Mouse (Mus musculus) forebrain, embryonic 16.5 days (tissue): ENCODE measurements at regions not wholly inside any gene's neighbourhood (a gene's known extent, or its start where the extent isn't known, plus 50 kb on each side); places are given as distances from the start of the nearest gene placed in this dataset.

Source experiments
- ATAC-seq: fragments of 200-750 bp; cut with Nextera tagmentation; 2 replicates; pipeline ENCODE4 v1.8.0; 2017; ENCODE audit warnings: mild to moderate bottlenecking, moderate library complexity
- H3K27ac ChIP-seq: fragments of 300-500 bp; sonication (generic); 2 replicates; pipeline ENCODE4 v1.5.1; 2014; ENCODE audit warnings: low read length, control low read depth
- H3K27me3 ChIP-seq: fragments of 300-500 bp; sonication (generic); replicated peaks from 2 replicates; pipeline ENCODE4 v1.6.1; 2014; ENCODE audit warnings: low read length; ENCODE audit not compliant: control insufficient read depth, insufficient read depth
- H3K36me3 ChIP-seq: fragments of 300-500 bp; sonication (generic); 2 replicates; pipeline ENCODE4 v1.6.1; 2014; ENCODE audit not compliant: control insufficient read depth, insufficient read depth
- H3K4me1 ChIP-seq: fragments of 300-500 bp; sonication (generic); replicated peaks from 2 replicates; pipeline ENCODE4 v1.6.1; 2014; ENCODE audit warnings: low read length; ENCODE audit not compliant: control insufficient read depth, insufficient read depth
- H3K4me2 ChIP-seq: fragments of 300-500 bp; sonication (generic); 2 replicates; pipeline ENCODE4 v1.6.1; 2014; ENCODE audit warnings: mild to moderate bottlenecking, low read length, control low read depth
- H3K4me3 ChIP-seq: fragments of 300-500 bp; sonication (generic); replicated peaks from 2 replicates; pipeline ENCODE4 v1.5.1; 2014; ENCODE audit warnings: mild to moderate bottlenecking, low read length, control low read depth
- H3K9ac ChIP-seq: fragments of 300-500 bp; sonication (generic); replicated peaks from 2 replicates; pipeline ENCODE4 v1.6.1; 2014; ENCODE audit warnings: low read depth, low read length, control low read depth
- H3K9me3 ChIP-seq: fragments of 300-500 bp; sonication (generic); 2 replicates; pipeline ENCODE4 v1.6.1; 2016; ENCODE audit warnings: low read length; ENCODE audit not compliant: control insufficient read depth
- WGBS: fragments of 180-500 bp; shearing (Covaris S2); extraction: QIAGEN DNeasy Blood & Tissue Kit; methylation state at CpG from one replicate; pipeline ENCODE4 v1.1.7; 2014; 5-methylcytosine and 5-hydroxymethylcytosine counted together

DNA sequence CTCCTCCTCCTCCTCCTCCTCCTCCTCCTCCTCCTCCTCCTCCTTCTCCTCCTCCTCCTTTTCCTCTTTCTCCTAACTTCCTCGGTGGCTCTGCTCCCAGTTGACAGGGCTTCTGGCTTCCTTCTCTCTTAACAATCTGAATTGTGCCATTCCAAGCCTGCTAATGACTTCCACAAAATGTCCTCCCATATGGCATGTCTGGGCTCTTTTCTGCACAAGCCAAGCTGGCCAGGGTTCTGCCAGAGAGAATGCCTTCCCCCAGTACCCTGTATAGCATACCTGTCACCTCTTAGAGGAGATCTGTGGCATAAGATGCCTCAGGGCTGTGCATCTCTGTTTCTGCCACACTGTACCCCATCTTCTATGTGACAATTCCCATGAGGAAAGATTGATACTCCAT is 70.0 kb upstream of the B3gat1 start:
- Histone ChIP-seq H3K9ac (no peak overlapping the region), H3K36me3 (no peaks in the 10 kb centered on the region), H3K27me3 (no peaks in the 10 kb centered on the region), H3K4me1 (peaks cover 5% of the 10 kb centered on the region), H3K4me3 (no peak overlapping the region), H3K27ac (no peak overlapping the region), H3K9me3 (no peaks in the 10 kb centered on the region), H3K4me2 (no peak overlapping the region)
- ATAC-seq, result peak; percentile 58; the same call in 1 of the 2 replicates
- WGBS, result no CpG with 5 or more reads among the region's 1 CpGs

DNA sequence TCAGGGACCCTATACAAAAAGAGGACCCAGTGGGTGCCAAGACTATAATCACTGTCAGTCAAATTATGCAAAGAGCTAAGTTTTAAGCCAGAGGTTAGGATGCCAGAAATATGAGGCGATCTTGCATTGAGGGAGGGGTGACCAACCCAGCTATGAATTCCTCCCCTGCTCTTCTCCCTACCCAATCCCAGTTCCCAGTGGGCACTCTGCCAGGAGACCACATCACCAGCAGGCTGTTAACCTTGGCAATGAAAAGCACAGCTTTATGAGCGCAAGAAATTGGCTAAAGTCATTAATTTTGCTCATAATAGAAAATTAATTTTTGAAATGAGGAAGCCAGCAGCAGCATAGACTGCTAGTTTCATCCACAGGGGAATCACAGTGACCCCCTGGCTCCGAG is 65.7 kb upstream of the B3gat1 start:
- WGBS, result 44% methylated on average over 3 of the region's 3 CpGs
- Histone ChIP-seq H3K9ac (no peak overlapping the region), H3K36me3 (no peaks in the 10 kb centered on the region), H3K9me3 (no peaks in the 10 kb centered on the region), H3K4me1 (peaks cover 5% of the 10 kb centered on the region), H3K4me2 (no peak overlapping the region), H3K27me3 (no peaks in the 10 kb centered on the region), H3K4me3 (no peak overlapping the region), H3K27ac (no peak overlapping the region)
- ATAC-seq, result peak; percentile 33; the same call in 1 of the 2 replicates

DNA sequence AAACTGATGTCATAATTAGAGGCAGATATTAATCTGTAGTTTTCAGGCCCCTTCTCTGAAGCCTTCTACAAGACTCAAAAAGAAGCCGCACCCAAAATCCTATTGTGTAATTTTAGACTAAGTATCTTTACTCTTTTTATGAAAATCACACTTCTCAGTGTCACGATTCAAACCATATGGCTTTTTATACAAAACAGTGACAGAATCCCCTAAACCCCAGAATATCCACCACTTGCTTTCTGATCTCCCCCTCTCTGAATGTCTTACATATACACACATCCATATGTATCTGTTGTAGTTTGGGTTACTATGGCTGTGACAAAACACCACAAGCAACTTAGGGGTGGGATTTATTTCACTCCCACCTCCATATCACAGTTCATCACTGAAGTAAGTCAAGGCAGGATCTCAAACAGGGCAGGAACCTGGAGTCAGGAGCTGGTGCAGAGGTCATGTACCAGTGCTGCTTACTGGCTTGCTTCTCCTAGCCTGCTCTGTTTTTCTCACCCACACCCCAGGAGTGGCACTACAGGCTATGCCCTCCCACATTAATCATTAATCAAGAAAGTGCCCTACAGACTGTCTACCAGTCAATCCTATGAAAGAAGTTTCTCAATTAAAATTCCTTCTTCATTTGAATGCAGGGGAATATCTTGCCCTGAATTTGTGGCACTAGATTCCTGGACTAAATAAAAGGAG is 59.3 kb upstream of the B3gat1 start:
- Histone ChIP-seq H3K4me1 (peaks cover 4% of the 10 kb centered on the region), H3K36me3 (no peaks in the 10 kb centered on the region), H3K9ac (no peak overlapping the region), H3K27me3 (no peaks in the 10 kb centered on the region), H3K4me3 (no peak overlapping the region), H3K9me3 (no peaks in the 10 kb centered on the region), H3K27ac (no peak overlapping the region), H3K4me2 (no peak overlapping the region)
- no peak for ATAC-seq
- WGBS, result 86% methylated on average over 2 of the region's 2 CpGs

DNA sequence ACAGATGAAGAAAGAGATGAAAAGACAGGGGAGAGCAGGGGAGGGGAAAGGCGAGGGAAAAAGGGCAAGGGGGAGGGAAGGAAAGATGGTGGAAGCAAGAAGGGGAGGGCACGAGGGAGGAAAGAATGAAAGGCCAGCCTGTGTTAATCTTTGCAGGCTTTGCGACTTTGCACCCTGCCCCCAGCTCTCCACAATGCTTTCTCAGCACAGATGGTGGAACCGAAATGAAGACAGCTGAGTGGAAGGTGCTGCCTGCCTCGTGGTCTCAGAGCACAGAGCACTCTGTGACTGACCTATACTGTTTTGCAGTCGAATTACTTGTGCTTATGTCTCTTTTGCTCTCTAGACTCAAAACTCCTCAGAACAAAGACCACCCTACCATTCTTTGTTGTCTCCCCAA is 55.2 kb upstream of the B3gat1 start:
- Histone ChIP-seq H3K36me3 (no peaks in the 10 kb centered on the region), H3K4me2 (no peak overlapping the region), H3K9ac (no peak overlapping the region), H3K4me1 (peaks cover 4% of the 10 kb centered on the region), H3K4me3 (no peak overlapping the region), H3K27ac (no peak overlapping the region), H3K27me3 (no peaks in the 10 kb centered on the region), H3K9me3 (no peaks in the 10 kb centered on the region)
- peak; percentile 84 for ATAC-seq
- 18% methylated on average over 6 of the region's 6 CpGs for WGBS

DNA sequence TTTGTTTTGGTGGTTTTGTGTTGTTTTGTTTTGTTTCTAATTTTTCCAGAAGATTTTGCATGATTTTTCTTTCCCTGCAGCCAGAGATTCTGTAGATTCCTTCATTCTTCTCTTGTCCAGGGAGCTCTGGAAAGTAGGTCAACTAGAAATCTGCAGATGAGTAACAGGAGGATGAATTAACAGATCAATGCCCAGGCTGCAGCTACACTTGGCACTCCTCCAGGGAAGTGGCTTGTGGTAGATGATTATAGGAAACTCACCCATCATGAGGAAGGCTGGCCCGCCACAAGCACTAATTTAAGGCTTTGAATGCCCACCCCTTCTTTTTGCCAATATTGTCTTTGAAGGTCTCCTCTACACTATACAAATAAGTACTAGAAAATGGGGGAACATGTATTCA is 52.0 kb upstream of the B3gat1 start:
- H3K9ac ChIP-seq, result no peak overlapping the region
- no peak overlapping the region for H3K4me3 ChIP-seq
- no peaks in the 10 kb centered on the region for H3K27me3 ChIP-seq
- WGBS, result 26% methylated on average over 1 of the region's 1 CpGs
- H3K4me1 ChIP-seq, result peaks cover 4% of the 10 kb centered on the region
- H3K4me2 ChIP-seq, result no peak overlapping the region
- no peak overlapping the region for H3K27ac ChIP-seq
- no peak for ATAC-seq
- no peaks in the 10 kb centered on the region for H3K9me3 ChIP-seq
- H3K36me3 ChIP-seq, result no peaks in the 10 kb centered on the region
